Mouse (Mus musculus) heart, embryonic 11.5 days (tissue): Measurements from ENCODE around the gene Atp6v1b1. TPM values are rescaled to one million over a fixed set of nuclear protein-coding genes. Genes with fewer than 3 reads are reported as not detected.
A peak's percentile ranks its signal among the peaks of the same experiment; 100 is the strongest.
"Not testable (repeated sequence)": the region's sequence is repeated elsewhere in the genome, so short reads cannot be mapped to it uniquely, and the experiment has no call there.

Experiments used
- ATAC-seq: fragments of 200-750 bp; cut with Nextera tagmentation; replicated peaks from 2 replicates; pipeline ENCODE4 v1.8.0; 2017; ENCODE audit warnings: moderate library complexity; ENCODE audit not compliant: insufficient number of reproducible peaks, low FRiP score, low TSS enrichment
- H3K27ac ChIP-seq: fragments of 300-500 bp; sonication (generic); 2 replicates; pipeline ENCODE4 v1.5.1; 2014; ENCODE audit warnings: mild to moderate bottlenecking, low read depth, low read length
- H3K27me3 ChIP-seq: fragments of 300-500 bp; sonication (generic); 2 replicates; pipeline ENCODE4 v1.6.1; 2014; ENCODE audit warnings: mild to moderate bottlenecking, low read length, mixed read lengths; ENCODE audit not compliant: control insufficient read depth, insufficient read depth
- H3K36me3 ChIP-seq: fragments of 300-500 bp; sonication (generic); 2 replicates; pipeline ENCODE4 v1.6.1; 2014; ENCODE audit warnings: mild to moderate bottlenecking, low read length, moderate library complexity, mixed read lengths; ENCODE audit not compliant: control insufficient read depth, insufficient read depth
- H3K4me1 ChIP-seq: fragments of 300-500 bp; sonication (generic); 2 replicates; pipeline ENCODE4 v1.6.1; 2014; ENCODE audit warnings: low read length; ENCODE audit not compliant: control insufficient read depth, insufficient read depth
- H3K4me2 ChIP-seq: fragments of 300-500 bp; sonication (generic); 2 replicates; pipeline ENCODE4 v1.6.1; 2014; ENCODE audit warnings: mild to moderate bottlenecking, moderate library complexity
- H3K4me3 ChIP-seq: fragments of 300-500 bp; sonication (generic); 2 replicates; pipeline ENCODE4 v1.5.1; 2014; ENCODE audit warnings: low read depth, low read length
- H3K9ac ChIP-seq: fragments of 300-500 bp; sonication (generic); 2 replicates; pipeline ENCODE4 v1.6.1; 2014; ENCODE audit warnings: mild to moderate bottlenecking, low read depth, low read length, moderate library complexity
- H3K9me3 ChIP-seq: fragments of 300-500 bp; sonication (generic); replicated peaks from 2 replicates; pipeline ENCODE4 v1.6.1; 2016; ENCODE audit warnings: low read length; ENCODE audit not compliant: control insufficient read depth
- WGBS: fragments of 180-500 bp; shearing (Covaris S2); extraction: QIAGEN DNeasy Blood & Tissue Kit; methylation state at CpG from one replicate; pipeline ENCODE4 v1.1.7; 2014; ENCODE audit not compliant: insufficient replicate concordance; 5-methylcytosine and 5-hydroxymethylcytosine counted together
- polyA plus RNA-seq: library from polyadenylated mRNA; unstranded; fragments of >200 nt; fragmentation: Nextera tagmentation; extraction: Ambion mirVana; gene quantifications from 2 replicates; pipeline ENCODE4 v1.2.1, GENCODE M21; 2014

Gene Atp6v1b1
- polyA plus RNA-seq, 1 experiment from 2014 or later, result not detected

DNA sequence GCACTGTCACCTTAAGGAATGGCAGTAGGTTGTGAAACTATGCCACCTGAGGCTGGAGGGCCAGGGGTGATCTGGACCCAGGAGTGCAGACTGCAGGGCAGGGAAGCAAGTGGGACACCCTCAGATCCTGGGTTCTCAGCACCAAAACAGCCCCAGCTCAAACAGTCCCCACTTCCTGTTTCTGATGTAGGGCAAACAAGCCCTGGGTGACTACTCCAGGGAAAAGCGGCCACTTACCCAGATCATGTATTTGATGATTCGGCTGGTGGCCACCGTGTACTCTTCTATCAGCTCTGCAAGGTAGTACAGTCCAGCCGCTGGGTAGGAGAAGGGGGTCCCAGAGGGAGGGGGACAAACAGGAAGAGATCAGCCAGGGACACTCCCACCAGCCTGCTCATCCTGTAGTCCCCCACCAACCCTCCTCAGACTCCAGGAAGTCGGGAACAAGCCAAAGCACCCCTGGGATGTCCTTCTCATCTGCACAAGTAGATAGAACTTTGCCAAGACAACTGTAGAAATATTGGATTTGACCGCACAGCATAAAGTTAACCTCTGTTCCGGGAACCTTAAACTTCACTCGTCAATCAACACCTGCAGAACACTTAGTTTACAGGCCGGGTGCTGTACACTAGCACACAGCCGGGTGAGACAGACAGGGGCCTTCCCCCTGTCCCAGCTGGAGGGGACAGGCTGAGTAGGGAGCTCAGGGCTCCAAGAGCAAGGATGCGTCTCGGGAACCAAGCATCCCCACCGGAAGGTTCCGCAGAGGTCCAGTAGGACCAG lies 32.2 kb downstream of the Atp6v1b1 start:
- ATAC-seq, result peak; percentile 41; the same call in 1 of the 2 replicates
- Histone ChIP-seq H3K4me1 (peaks cover 10% of the 10 kb centered on the region), H3K9ac (peak overlapping the region; percentile 91), H3K4me3 (peak overlapping the region; percentile 88), H3K36me3 (peaks cover 5% of the 10 kb centered on the region), H3K9me3 (no peaks in the 10 kb centered on the region), H3K4me2 (peak overlapping the region; percentile 90), H3K27ac (peak overlapping the region; percentile 85), H3K27me3 (no peaks in the 10 kb centered on the region)
- WGBS, result 0% methylated on average over 14 of the region's 14 CpGs

DNA sequence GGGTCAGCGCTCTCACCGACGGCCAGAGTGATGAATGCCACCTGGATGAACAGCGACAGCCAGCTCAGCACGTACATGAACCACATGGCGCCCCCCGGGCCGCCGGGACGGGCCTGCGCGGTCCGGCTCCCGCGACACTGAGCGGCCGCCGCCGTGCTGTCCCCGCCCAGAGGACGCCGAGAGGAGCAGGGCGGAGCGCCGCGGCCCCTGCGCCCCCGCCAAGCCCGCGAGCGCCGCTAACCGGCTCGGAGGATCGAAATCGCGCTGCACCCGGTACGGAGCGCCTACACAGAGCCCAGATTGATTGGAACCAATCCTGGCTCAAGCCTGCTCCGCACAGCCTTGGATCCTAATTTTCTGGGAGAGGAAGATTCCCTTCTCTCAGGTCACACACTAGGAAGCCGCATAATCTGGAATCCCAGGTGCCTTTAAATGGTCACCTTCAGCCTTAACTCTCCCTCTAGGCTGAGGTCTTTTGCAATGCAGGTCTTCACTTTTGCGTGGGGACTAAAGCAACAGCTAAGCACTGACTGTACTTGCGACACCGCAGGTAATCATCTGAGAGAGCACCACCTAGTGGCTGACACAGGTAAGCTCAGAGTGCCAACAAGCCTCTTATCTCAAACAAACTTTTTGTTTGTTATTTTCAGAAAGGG lies 33.0 kb downstream of the Atp6v1b1 start, which contains the start of gene Tex261:
Tex261 (minus strand) TSS at position 176 of the 656 bp plus-strand sequence.
- H3K4me3 ChIP-seq, result peak within 1 kb of the TSS; percentile 88
- H3K27ac ChIP-seq, result peak within 1 kb of the TSS; percentile 85
- H3K27me3 ChIP-seq, result no peaks in the 10 kb centered on the region
- peaks cover 2% of the 10 kb centered on the region for H3K36me3 ChIP-seq
- peak within 1 kb of the TSS; percentile 90 for H3K4me2 ChIP-seq
- under 1% methylated on average over 45 of the region's 45 CpGs for WGBS
- peaks cover 10% of the 10 kb centered on the region for H3K4me1 ChIP-seq
- no peaks in the 10 kb centered on the region for H3K9me3 ChIP-seq
- ATAC-seq, result peak; percentile 93
- H3K9ac ChIP-seq, result peak within 1 kb of the TSS; percentile 91

DNA sequence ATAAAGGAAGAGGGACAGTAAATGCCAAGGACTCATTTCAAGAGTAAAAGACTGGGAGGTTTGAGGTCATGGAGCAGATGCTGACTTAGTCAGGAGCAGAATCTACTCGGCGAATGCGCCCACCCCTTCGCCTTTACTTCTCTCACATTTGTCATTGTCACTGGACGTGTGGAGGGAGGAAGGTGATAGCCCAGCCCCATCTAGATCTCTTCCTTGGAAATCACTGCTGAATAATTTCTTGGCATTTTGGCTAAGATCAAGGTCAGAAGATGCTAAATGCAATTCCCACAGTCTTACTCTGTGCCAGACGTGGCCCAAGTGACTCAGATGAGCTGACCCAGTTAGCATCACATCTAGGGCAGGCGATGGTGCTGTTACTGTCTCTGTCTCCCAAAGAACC lies 35.5 kb downstream of the Atp6v1b1 start:
- ATAC-seq, result no peak
- H3K9ac ChIP-seq, result no peak overlapping the region
- H3K27me3 ChIP-seq, result no peaks in the 10 kb centered on the region
- 72% methylated on average over 7 of the region's 7 CpGs for WGBS
- H3K4me3 ChIP-seq, result no peak overlapping the region
- H3K4me2 ChIP-seq, result no peak overlapping the region
- no peak overlapping the region for H3K27ac ChIP-seq
- peaks cover 10% of the 10 kb centered on the region for H3K4me1 ChIP-seq
- H3K36me3 ChIP-seq, result no peaks in the 10 kb centered on the region; the same call in 1 of the 2 replicates
- H3K9me3 ChIP-seq, result no peaks in the 10 kb centered on the region

DNA sequence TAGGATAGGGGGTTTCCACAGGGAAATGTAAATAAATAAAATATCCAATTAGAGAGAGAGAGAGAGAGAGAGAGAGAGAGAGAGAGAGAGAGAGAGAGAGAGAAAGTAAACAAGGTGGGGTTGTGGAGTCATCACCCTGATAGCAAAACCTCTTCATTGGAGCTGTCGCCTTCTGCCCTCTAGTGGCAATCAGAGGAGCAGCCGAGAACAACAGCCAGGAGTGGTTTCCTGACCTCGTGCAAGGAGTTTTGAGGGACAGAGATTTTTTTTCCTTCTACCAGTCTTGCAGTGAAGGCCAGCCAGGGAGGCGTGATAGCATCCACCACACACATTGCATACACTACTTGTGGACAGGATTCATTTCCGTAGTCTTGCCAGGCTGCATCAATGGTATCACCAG lies 36.2 kb downstream of the Atp6v1b1 start:
- Histone ChIP-seq H3K9ac (no peak overlapping the region), H3K27me3 (no peaks in the 10 kb centered on the region), H3K4me1 (peaks cover 8% of the 10 kb centered on the region), H3K36me3 (no peaks in the 10 kb centered on the region), H3K4me2 (no peak overlapping the region), H3K27ac (no peak overlapping the region), H3K4me3 (no peak overlapping the region), H3K9me3 (no peaks in the 10 kb centered on the region)
- no peak for ATAC-seq
- WGBS, result 9% methylated on average over 5 of the region's 5 CpGs

DNA sequence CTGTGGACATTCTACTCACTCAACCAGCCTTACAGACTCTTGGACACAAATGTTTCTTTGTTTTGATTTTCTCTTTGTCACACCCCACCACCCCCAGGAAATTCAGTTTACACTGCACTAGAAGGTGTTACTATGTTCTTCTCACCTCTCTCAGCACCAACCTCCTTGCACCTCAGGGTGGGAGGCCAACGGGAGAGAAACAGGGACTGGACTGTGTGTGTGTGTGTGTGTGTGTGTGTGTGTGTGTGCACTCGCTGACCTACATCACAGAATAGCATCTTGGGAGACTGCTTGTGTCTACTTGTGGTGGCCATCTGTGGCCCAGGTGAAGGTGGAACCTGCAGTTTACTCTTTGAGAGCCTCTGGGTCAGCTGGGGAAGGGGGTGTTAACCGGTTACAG lies 43.6 kb downstream of the Atp6v1b1 start:
- Histone ChIP-seq H3K36me3 (no peaks in the 10 kb centered on the region), H3K4me3 (no peak overlapping the region), H3K4me2 (no peak overlapping the region), H3K4me1 (no peaks in the 10 kb centered on the region; the same call in 1 of the 2 replicates), H3K9me3 (no peaks in the 10 kb centered on the region), H3K27me3 (no peaks in the 10 kb centered on the region), H3K9ac (no peak overlapping the region), H3K27ac (no peak overlapping the region)
- WGBS, result 60% methylated on average over 3 of the region's 3 CpGs
- no peak for ATAC-seq

DNA sequence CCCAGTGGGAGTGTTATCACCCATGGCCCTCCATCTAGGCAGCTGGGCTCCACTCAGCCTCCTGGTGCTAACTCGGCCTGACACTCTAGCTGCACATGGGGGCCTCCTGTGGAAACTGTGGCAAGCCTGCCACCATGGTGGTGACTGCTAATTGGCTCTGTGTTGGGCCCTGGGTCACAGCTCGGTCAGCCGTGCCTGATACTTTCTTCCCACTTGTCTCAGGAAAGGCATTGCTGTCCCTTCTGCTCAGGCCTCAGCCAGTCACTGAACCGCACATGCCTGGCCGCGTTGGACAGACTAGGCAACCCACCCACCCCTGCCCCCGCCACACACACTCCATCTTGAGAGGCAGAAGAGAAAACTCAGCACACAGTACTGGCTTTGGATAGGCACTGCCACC lies 45.8 kb downstream of the Atp6v1b1 start:
- H3K36me3 ChIP-seq, result no peaks in the 10 kb centered on the region
- H3K9ac ChIP-seq, result no peak overlapping the region
- no peaks in the 10 kb centered on the region; the same call in 1 of the 2 replicates for H3K4me1 ChIP-seq
- no peak for ATAC-seq
- H3K27ac ChIP-seq, result no peak overlapping the region
- no peak overlapping the region for H3K4me3 ChIP-seq
- H3K27me3 ChIP-seq, result no peaks in the 10 kb centered on the region
- H3K9me3 ChIP-seq, result no peaks in the 10 kb centered on the region
- H3K4me2 ChIP-seq, result no peak overlapping the region
- WGBS, result 65% methylated on average over 7 of the region's 7 CpGs

DNA sequence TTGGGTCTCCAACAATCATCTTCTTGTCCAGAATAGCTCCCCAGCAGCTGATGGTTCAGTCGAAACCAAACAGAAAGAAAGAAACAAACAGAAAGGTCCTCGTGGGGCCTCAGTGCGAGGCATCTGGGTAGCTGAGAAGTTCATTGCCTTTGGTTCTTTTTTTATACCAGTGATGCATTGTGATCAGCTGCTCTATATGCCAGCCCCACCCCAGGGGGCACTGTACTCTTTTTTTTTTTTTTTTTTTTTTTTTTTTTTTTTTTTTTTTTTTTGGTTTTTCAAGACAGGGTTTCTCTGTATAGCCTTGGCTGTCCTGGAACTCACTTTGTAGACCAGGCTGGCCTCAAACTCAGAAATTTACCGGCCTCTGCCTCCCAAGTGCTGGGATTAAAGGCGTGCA lies 47.7 kb downstream of the Atp6v1b1 start:
- not testable (repeated sequence) for H3K36me3 ChIP-seq, H3K4me1 ChIP-seq, H3K9ac ChIP-seq, ATAC-seq, H3K4me3 ChIP-seq, H3K9me3 ChIP-seq, H3K27me3 ChIP-seq, H3K4me2 ChIP-seq, H3K27ac ChIP-seq
- 83% methylated on average over 5 of the region's 5 CpGs for WGBS

DNA sequence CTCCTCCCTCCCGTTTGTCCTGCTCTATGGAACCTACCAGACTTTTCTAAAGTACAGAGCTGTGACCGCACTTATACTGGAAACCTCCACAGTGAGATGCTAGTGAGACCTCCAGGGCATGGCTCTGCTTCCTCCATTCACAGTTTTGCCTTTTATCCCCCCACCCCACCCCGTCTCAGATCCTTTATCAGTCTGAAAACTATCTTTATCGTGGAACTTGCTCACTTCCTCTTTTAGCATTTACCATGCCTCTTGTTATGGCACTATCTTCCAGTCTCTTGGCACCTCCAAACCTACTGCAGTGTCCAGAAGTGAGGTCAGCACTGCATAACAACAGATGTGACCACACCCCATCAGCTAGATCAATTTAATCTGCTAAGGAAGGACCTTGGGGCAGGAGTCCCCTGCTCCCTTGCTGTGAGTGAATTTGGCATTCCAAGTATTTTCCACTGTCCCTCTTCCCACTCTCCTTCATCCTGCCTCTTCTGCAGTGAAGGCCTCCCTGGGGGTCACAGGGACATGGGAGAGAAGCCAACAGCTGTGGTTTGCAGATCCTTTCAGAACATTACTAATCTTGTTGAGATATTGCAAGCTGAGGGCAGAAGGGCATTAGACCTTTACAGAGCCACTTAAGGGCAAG lies 48.6 kb downstream of the Atp6v1b1 start:
- Histone ChIP-seq H3K4me2 (no peak overlapping the region), H3K9me3 (no peaks in the 10 kb centered on the region), H3K36me3 (no peaks in the 10 kb centered on the region), H3K27me3 (no peaks in the 10 kb centered on the region), H3K9ac (no peak overlapping the region), H3K27ac (no peak overlapping the region), H3K4me3 (no peak overlapping the region), H3K4me1 (peaks cover 3% of the 10 kb centered on the region; the same call in 1 of the 2 replicates)
- no peak for ATAC-seq
- WGBS, result 47% methylated on average over 4 of the region's 4 CpGs
